Mouse (Mus musculus) cerebellum, adult 2 months (tissue): ENCODE results near the gene Adcy3. TPM values are rescaled to one million over a fixed set of nuclear protein-coding genes. Genes with fewer than 3 reads are reported as not detected.
A peak's percentile ranks its signal among the peaks of the same experiment; 100 is the strongest.
"Not testable (repeated sequence)": the region's sequence is repeated elsewhere in the genome, so short reads cannot be mapped to it uniquely, and the experiment has no call there.

Experiments
- DNase-seq, 2 experiments: peaks; one replicate each; pipeline ENCODE4 v3.0.0; 2021
- H3K27ac ChIP-seq: fragments of 200-500 bp; 2 replicates; pipeline ENCODE4 v1.5.1; 2012; ENCODE audit warnings: low read length, control low read depth, inconsistent platforms; ENCODE audit not compliant: insufficient read depth
- H3K27me3 ChIP-seq: fragments of 200-500 bp; 2 replicates; pipeline ENCODE4 v1.6.1; 2012; ENCODE audit warnings: inconsistent platforms, mild to moderate bottlenecking, low read length, moderate library complexity; ENCODE audit not compliant: control insufficient read depth, insufficient read depth
- H3K4me1 ChIP-seq: fragments of 200-500 bp; 2 replicates; pipeline ENCODE4 v1.6.1; 2011; ENCODE audit warnings: low read length; ENCODE audit not compliant: control insufficient read depth, insufficient read depth
- H3K4me3 ChIP-seq: fragments of 200-500 bp; replicated peaks from 2 replicates; pipeline ENCODE3; 2011; ENCODE audit warnings: mild to moderate bottlenecking, low read depth, low read length, control low read depth; ENCODE audit not compliant: insufficient read depth
- CTCF ChIP-seq: fragments of 200-500 bp; IDR thresholded peaks from 2 replicates; pipeline ENCODE4 v1.5.1; 2011; ENCODE audit warnings: low read depth, mild to moderate bottlenecking, control low read depth, low read length, moderate library complexity, borderline replicate concordance; ENCODE audit not compliant: insufficient read depth
- POLR2A ChIP-seq: fragments of 200-500 bp; IDR thresholded peaks from 2 replicates; pipeline ENCODE4 v1.6.1; 2011; ENCODE audit warnings: low read length, control low read depth, borderline replicate concordance; ENCODE audit not compliant: insufficient read depth
- WGBS: fragments of 180-500 bp; shearing (Covaris S2); methylation state at CpG from one replicate; pipeline ENCODE4 v1.1.7; 2018; 5-methylcytosine and 5-hydroxymethylcytosine counted together
- polyA plus RNA-seq: library from polyadenylated mRNA; depleted of rRNA; stranded (reverse); fragments of >200 nt; gene quantifications from 2 replicates; pipeline ENCODE4 v1.2.3, GENCODE M21; 2012

Adcy3 gene
- polyA plus RNA-seq, 1 experiment = 24.5 TPM

DNA sequence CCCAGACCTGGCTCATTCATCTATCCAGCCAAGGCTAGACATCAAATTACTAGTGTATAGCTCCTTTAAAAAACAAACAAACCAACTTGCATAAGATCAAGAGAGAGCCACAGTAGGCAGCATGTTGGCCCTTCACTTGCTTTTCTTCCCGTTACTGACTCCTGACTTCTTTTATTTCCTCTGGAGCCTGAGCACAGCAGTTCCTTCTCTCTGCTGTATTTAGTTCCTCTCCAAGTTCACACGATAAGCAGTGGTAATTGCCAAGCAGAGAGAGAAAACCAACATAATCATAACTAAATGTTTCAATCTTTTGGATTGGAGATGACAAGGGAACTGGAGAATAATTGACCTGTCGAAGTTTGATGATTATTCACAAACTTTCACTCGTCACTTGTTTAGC lies 99.9 kb downstream of the Adcy3 start:
- WGBS = 35% methylated on average over 4 of the region's 4 CpGs
- no peak for TF ChIP-seq CTCF

DNA sequence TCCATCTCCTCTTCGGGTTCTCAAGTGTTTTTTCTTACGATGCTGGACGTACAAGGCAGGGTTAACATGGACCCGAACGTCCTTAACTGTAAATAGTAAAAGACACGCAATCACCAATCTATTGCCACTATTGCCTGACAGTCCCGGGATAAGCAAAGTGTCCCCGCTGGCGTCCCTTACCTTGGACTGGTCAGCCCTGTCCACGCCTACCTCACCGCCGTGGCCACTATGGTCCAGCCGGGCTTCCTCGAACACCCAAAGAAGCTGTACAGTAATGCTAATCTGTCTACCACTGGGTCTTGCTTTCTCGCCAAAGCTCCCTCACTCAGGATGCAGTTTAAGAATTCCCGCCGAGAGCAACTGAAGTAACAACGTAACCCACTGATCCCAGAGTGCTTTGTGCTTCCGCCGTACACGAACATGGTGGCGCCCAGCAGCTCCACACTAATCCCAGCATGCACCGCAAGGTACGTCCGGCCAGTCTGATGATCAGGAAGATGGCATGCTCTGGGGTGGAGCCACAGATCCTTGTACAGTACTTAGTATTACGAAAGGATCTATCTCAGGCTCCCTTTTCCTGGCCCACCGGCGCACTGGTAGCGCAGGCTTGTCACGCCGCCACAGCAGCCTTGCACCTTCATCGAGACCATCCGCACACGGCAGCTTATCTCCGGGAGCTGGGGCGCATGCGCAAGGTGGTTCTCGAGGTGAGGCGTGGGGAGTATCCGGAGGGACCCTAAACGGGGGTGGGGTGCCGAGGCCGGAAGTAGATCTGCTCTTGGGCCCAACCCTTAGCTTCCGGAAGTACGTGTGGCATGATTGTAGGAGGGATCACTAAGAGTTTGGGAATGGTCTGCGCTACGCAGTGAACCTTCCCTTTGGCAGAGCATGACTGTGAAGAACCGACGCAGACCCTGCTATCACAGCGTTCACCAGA lies 100.9 kb downstream of the Adcy3 start, which contains the start of the genes Ptrhd1 and Cenpo:
Gene Ptrhd1, plus strand, starts transcription at position 456 of the 937 bp plus-strand sequence.
Gene Cenpo, minus strand, starts transcription at position 723 of the 937 bp plus-strand sequence.
- DNase-seq = peak; percentile 97 to 98
- under 1% methylated on average over 50 of the region's 50 CpGs for WGBS
- TF ChIP-seq POLR2A (peak; percentile 77), CTCF (no peak)
- Histone ChIP-seq H3K4me3 (peak within 1 kb of the TSS; percentile 88), H3K27me3 (no peaks in the 10 kb centered on the region), H3K27ac (peak within 1 kb of the TSS; percentile 97), H3K4me1 (peaks cover 4% of the 10 kb centered on the region; the same call in 1 of the 2 replicates)

More for the DNA sequence above, 99.9 kb downstream of the Adcy3 start:
- Histone ChIP-seq H3K27ac (no peak overlapping the region), H3K27me3 (no peaks in the 10 kb centered on the region), H3K4me3 (no peak overlapping the region), H3K4me1 (peaks cover 4% of the 10 kb centered on the region; the same call in 1 of the 2 replicates)
- no peak for DNase-seq

DNA sequence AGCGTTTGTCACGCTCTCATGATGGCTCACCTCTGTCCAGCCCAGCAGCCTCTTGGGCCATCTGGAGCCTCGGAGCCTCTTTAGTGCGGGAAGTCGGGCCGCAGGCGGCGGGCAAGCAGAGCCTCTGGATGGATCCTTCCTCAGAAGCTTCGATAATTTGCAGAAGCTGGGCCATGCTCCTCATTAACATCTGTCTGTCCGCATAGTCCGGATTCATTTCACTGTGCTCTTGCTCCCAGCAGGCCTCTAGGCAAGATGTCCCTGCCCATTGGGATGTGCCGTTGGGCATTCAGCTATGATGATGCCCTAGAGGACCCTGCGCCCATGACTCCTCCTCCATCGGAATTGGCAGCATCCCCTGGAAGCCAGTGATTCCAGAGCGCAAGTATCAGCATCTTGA lies 104.6 kb downstream of the Adcy3 start:
- TF ChIP-seq CTCF = no peak
- TF ChIP-seq POLR2A = no peak
- peaks cover 4% of the 10 kb centered on the region; the same call in 1 of the 2 replicates for H3K4me1 ChIP-seq
- H3K4me3 ChIP-seq = no peak overlapping the region
- no peak for DNase-seq
- H3K27ac ChIP-seq = no peak overlapping the region
- no peaks in the 10 kb centered on the region for H3K27me3 ChIP-seq
- WGBS = 92% methylated on average over 15 of the region's 15 CpGs

DNA sequence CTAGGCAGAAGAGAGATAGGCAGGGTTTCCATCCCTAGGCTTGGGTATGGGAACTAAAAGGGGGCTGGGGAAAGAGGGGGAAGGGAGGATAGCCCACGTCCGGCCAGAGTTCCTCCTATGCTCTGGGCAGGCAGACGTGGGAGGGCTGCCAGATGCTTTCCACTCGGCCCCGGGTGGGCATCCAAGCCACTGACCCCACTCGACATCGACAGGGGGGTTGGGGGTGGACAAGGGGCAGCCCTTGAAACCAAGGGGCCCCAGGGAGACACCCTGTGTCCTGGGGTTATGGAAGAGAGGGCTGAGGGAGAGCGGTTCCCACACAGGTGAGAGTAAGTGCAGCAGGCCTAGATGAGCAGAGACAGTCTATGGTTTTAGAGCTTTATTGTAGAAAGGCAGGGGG lies 107.4 kb downstream of the Adcy3 start:
- H3K4me3 ChIP-seq, DNase-seq, H3K27me3 ChIP-seq, H3K4me1 ChIP-seq, H3K27ac ChIP-seq: not testable (repeated sequence)
- 45% methylated on average over 8 of the region's 8 CpGs for WGBS

DNA sequence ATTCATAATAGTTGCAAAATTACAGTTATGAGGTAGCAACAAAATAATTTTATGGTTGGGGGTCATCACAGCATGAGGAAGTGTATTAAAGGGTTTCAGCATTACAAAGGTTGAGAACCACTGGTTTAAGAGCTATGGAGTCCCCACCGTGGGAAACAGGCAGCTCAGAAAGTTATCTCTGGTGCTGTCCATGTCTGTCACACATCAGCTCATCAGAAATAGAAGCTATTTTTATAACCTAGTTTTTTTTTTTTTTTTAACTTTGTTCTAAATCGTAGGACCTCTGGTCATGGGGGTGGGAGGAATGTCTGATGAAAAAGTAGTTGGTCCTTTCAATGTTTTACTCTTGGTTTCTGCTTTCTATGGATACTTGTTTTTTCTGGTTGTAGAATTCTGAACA lies 110.9 kb downstream of the Adcy3 start:
- no peak for DNase-seq
- Histone ChIP-seq H3K27ac (no peak overlapping the region), H3K4me1 (no peaks in the 10 kb centered on the region), H3K4me3 (no peak overlapping the region), H3K27me3 (no peaks in the 10 kb centered on the region)
- TF ChIP-seq CTCF (no peak), POLR2A (no peak)
- WGBS = 75% methylated on average over 2 of the region's 2 CpGs

DNA sequence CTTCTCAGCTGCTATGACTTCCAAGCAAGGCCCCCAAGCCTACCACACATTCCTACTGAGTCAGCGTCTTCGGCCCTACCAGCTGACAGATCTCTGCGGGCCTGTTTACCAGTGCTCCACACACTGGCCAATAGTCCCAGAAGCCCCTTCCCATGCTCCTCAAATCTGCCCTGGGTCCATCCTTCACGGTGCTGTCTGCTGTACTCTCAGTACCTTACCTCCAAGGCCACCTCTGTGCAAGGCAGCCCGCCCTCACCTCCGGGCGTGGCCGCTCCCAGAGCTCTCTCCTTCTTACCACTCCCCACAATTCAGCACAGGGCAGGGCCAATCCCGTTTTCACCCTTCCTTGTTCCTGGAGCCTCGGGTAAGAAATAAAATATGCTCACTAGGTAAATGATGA lies 112.8 kb downstream of the Adcy3 start:
- 89% methylated on average over 10 of the region's 10 CpGs for WGBS
- TF ChIP-seq CTCF = no peak
- no peak for TF ChIP-seq POLR2A
- H3K27me3 ChIP-seq = no peaks in the 10 kb centered on the region
- no peak overlapping the region for H3K4me3 ChIP-seq
- no peak for DNase-seq
- no peak overlapping the region for H3K27ac ChIP-seq
- peaks cover 2% of the 10 kb centered on the region; the same call in 1 of the 2 replicates for H3K4me1 ChIP-seq

DNA sequence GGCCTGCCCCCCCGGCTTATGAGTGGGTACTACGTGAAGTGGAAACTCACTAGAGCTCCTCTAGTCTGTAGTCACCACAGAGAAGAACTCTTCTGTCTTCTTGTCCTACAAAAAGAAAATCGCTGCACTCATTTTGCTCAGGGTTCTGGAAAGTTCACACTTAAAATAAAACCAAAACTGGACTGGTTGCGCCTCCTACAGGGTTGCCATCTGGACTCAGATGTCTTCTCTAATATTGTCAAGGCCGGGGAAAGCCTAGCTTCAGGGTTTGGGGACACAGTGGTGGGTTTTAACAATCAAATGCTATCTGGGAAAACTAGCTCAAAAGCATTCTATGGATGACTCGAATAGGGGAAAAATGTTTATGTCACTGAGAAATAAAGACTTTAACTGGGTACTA lies 116.9 kb downstream of the Adcy3 start:
- peak; percentile 75 to 79 for DNase-seq
- H3K4me1 ChIP-seq = peaks cover 2% of the 10 kb centered on the region; the same call in 1 of the 2 replicates
- no peak for TF ChIP-seq POLR2A
- TF ChIP-seq CTCF = peak; percentile 32; the same call in 1 of the 2 replicates
- no peak overlapping the region for H3K4me3 ChIP-seq
- no peaks in the 10 kb centered on the region for H3K27me3 ChIP-seq
- WGBS = 16% methylated on average over 6 of the region's 6 CpGs
- H3K27ac ChIP-seq = peak overlapping the region; percentile 82
